Mouse (Mus musculus): ENCODE measurements around the gene Lrr1.

The Lrr1 gene

GRCm38 (mm10) chr12:69198164-69198535 lies 29.5 kb downstream of the Lrr1 start, which contains the start of gene Dnaaf2:
Gene Dnaaf2, minus strand, starts transcription at chr12:69198429.
- DNase-seq (ENCODE audit: low spot score in 2 of 2): peak; percentile 34 to 40

GRCm38 (mm10) chr12:69198985-69199384 lies 30.4 kb downstream of the Lrr1 start:
- no peak for DNase-seq (ENCODE audit: low spot score in 2 of 2)

GRCm38 (mm10) chr12:69204052-69204833 lies 35.6 kb downstream of the Lrr1 start, which contains the start of gene Gm49384:
Gene Gm49384, minus strand, starts transcription at chr12:69204267.
- no peak for DNase-seq (ENCODE audit: low spot score in 2 of 2)

- DNase-seq (ENCODE audit: low spot score in 2 of 2): no peak
Measured at GRCm38 (mm10) chr12:69207396-69207795, 38.8 kb downstream of the Lrr1 start.

GRCm38 (mm10) chr12:69207926-69208325 lies 39.3 kb downstream of the Lrr1 start:
- DNase-seq (ENCODE audit: low spot score in 2 of 2): no peak

- DNase-seq (ENCODE audit: low spot score in 2 of 2): no peak
Measured at GRCm38 (mm10) chr12:69208520-69208919, 39.9 kb downstream of the Lrr1 start.

- no peak for DNase-seq (ENCODE audit: low spot score in 2 of 2)
Measured at GRCm38 (mm10) chr12:69210056-69210979, 41.7 kb downstream of the Lrr1 start.

- no peak for DNase-seq (ENCODE audit: low spot score in 2 of 2)
Measured at GRCm38 (mm10) chr12:69211057-69211456, 42.4 kb downstream of the Lrr1 start.

- no peak for DNase-seq (ENCODE audit: low spot score in 2 of 2)
Measured at GRCm38 (mm10) chr12:69213186-69213777, 44.7 kb downstream of the Lrr1 start.

GRCm38 (mm10) chr12:69214393-69214792 lies 45.8 kb downstream of the Lrr1 start:
- DNase-seq (ENCODE audit: low spot score in 2 of 2): no peak

- no peak for DNase-seq (ENCODE audit: low spot score in 2 of 2)
Measured at GRCm38 (mm10) chr12:69215000-69215785, 46.6 kb downstream of the Lrr1 start.

GRCm38 (mm10) chr12:69216587-69216986 lies 48.0 kb downstream of the Lrr1 start:
- DNase-seq (ENCODE audit: low spot score in 2 of 2): no peak

GRCm38 (mm10) chr12:69220613-69221277 lies 52.1 kb downstream of the Lrr1 start:
- DNase-seq (ENCODE audit: low spot score in 2 of 2): no peak

- peak; percentile 62 to 82 for DNase-seq (ENCODE audit: low spot score in 2 of 2)
Measured at GRCm38 (mm10) chr12:69227776-69228466, 59.3 kb downstream of the Lrr1 start, which contains the start of gene Pole2. Gene Pole2, minus strand, starts transcription at chr12:69228195.
